Mouse (Mus musculus) myocyte (in vitro differentiated cells): ENCODE measurements at regions not wholly inside any gene's neighbourhood (a gene's known extent, or its start where the extent isn't known, plus 50 kb on each side); places are given as distances from the start of the nearest gene placed in this dataset.

Experiments
- H3K27me3 ChIP-seq: one replicate; pipeline ENCODE4 v1.6.1; 2011; ENCODE audit not compliant: control insufficient read depth, insufficient read depth, insufficient read length
- H3K36me3 ChIP-seq: one replicate; pipeline ENCODE4 v1.6.1; 2011; ENCODE audit not compliant: control insufficient read depth, insufficient read depth
- H3K4me2 ChIP-seq: one replicate; pipeline ENCODE4 v1.6.1; 2011; ENCODE audit warnings: low read depth, control low read depth
- H3K4me3 ChIP-seq: one replicate; pipeline ENCODE4 v1.5.1; 2011; ENCODE audit warnings: mild to moderate bottlenecking, control low read depth, moderate library complexity
- H3K79me2 ChIP-seq: one replicate; pipeline ENCODE4 v1.6.1; 2011; ENCODE audit not compliant: control insufficient read depth, insufficient read depth
- H3ac ChIP-seq: one replicate; pipeline ENCODE4 v1.6.1; 2011; ENCODE audit not compliant: control insufficient read depth, insufficient read length
- CEBPB ChIP-seq: IDR thresholded peaks from 2 replicates; pipeline ENCODE4 v1.6.1; 2011; ENCODE audit warnings: mild to moderate bottlenecking, moderate library complexity; ENCODE audit not compliant: poor library complexity, insufficient read depth, severe bottlenecking
- E2F4 ChIP-seq: IDR thresholded peaks from one replicate; pipeline ENCODE4 v1.6.1; 2011; ENCODE audit warnings: mild to moderate bottlenecking, control low read depth, moderate library complexity; ENCODE audit not compliant: insufficient read depth
- MAX ChIP-seq: IDR thresholded peaks from one replicate; pipeline ENCODE4 v1.6.1; 2011; ENCODE audit warnings: low read depth, mild to moderate bottlenecking, control low read depth
- MYOD1 ChIP-seq, 3 experiments: IDR thresholded peaks; one replicate each; pipeline ENCODE4 v1.6.1; 2011; ENCODE audit warnings: control low read depth in 2 of 3, low read depth in 2 of 3, mild to moderate bottlenecking in 2 of 3, moderate library complexity in 1 of 3; ENCODE audit not compliant: insufficient read length in 2 of 3, control insufficient read depth in 1 of 3
- MYOG ChIP-seq, 3 experiments: IDR thresholded peaks; one replicate each; pipeline ENCODE4 v1.6.1; 2011; ENCODE audit warnings: control low read depth in 2 of 3, low read depth in 2 of 3, mild to moderate bottlenecking in 2 of 3; ENCODE audit not compliant: insufficient read length in 2 of 3, control insufficient read depth in 1 of 3, insufficient read depth in 1 of 3
- POLR2A ChIP-seq: IDR thresholded peaks from one replicate; pipeline ENCODE4 v1.6.1; 2011; ENCODE audit warnings: low read depth, mild to moderate bottlenecking, control low read depth, moderate library complexity; ENCODE audit not compliant: insufficient read length
- POLR2AphosphoS2 ChIP-seq: IDR thresholded peaks from one replicate; pipeline ENCODE4 v1.6.1; 2011; ENCODE audit warnings: low read depth, control low read depth; ENCODE audit not compliant: insufficient read length
- REST ChIP-seq: IDR thresholded peaks from one replicate; pipeline ENCODE4 v1.6.1; 2011; ENCODE audit warnings: mild to moderate bottlenecking, control low read depth, moderate library complexity; ENCODE audit not compliant: insufficient read depth, insufficient read length
- SRF ChIP-seq: IDR thresholded peaks from one replicate; pipeline ENCODE4 v1.6.1; 2011; ENCODE audit warnings: low read depth; ENCODE audit not compliant: control insufficient read depth, insufficient read length
- TCF12 ChIP-seq: IDR thresholded peaks from one replicate; pipeline ENCODE4 v1.6.1; 2011; ENCODE audit warnings: mild to moderate bottlenecking, control low read depth; ENCODE audit not compliant: poor library complexity, insufficient read depth, severe bottlenecking
- TCF3 ChIP-seq: IDR thresholded peaks from one replicate; pipeline ENCODE4 v1.6.1; 2011; ENCODE audit warnings: low read depth, control low read depth; ENCODE audit not compliant: insufficient read length
- USF1 ChIP-seq: IDR thresholded peaks from one replicate; pipeline ENCODE4 v1.6.1; 2011; ENCODE audit warnings: low read depth, mild to moderate bottlenecking, control low read depth, moderate library complexity

GRCm38 (mm10) chr15:24161974-24162373 lies 1251.6 kb downstream of the Basp1 start:
- H3K36me3 ChIP-seq: no peaks in the 10 kb centered on the region
- TF ChIP-seq MYOD1 (IDR thresholded peaks at IDR 0.05; ENCODE audit: control insufficient read depth in 1 of 3, insufficient read length in 2 of 3, low read depth in 2 of 3): no peak
- no peak for TF ChIP-seq MAX
- no peak for TF ChIP-seq REST
- TF ChIP-seq POLR2A: no peak
- no peak for TF ChIP-seq E2F4
- TF ChIP-seq SRF: no peak
- H3K4me3 ChIP-seq: no peak overlapping the region
- no peak overlapping the region for H3ac ChIP-seq
- no peaks in the 10 kb centered on the region for H3K79me2 ChIP-seq
- no peaks in the 10 kb centered on the region for H3K27me3 ChIP-seq
- H3K4me2 ChIP-seq: no peak overlapping the region

- H3ac ChIP-seq: no peak overlapping the region
- no peaks in the 10 kb centered on the region for H3K27me3 ChIP-seq
- H3K36me3 ChIP-seq: no peaks in the 10 kb centered on the region
- TF ChIP-seq POLR2A: no peak
- TF ChIP-seq E2F4: no peak
- peak in 1 of 3 experiments; percentile 5 for TF ChIP-seq MYOG (IDR thresholded peaks at IDR 0.05; ENCODE audit: control insufficient read depth in 1 of 3, insufficient read depth in 1 of 3, insufficient read length in 2 of 3, low read depth in 2 of 3)
- TF ChIP-seq MAX: no peak
- TF ChIP-seq TCF12: no peak
- TF ChIP-seq TCF3: no peak
- no peaks in the 10 kb centered on the region for H3K79me2 ChIP-seq
- no peak overlapping the region for H3K4me2 ChIP-seq
- H3K4me3 ChIP-seq: no peak overlapping the region
These were observed 1255.7 kb downstream of the Basp1 start for GRCm38 (mm10) chr15:24157700-24158350.

- H3K4me2 ChIP-seq: no peak overlapping the region
- H3K4me3 ChIP-seq: no peak overlapping the region
- H3K27me3 ChIP-seq: no peaks in the 10 kb centered on the region
- H3K79me2 ChIP-seq: no peaks in the 10 kb centered on the region
- TF ChIP-seq TCF12 (no peak), USF1 (no peak), REST (no peak), MAX (no peak), E2F4 (no peak), POLR2A (no peak), TCF3 (no peak), SRF (no peak), MYOG (IDR thresholded peaks at IDR 0.05; ENCODE audit: control insufficient read depth in 1 of 3, insufficient read depth in 1 of 3, insufficient read length in 2 of 3, low read depth in 2 of 3) (no peak), CEBPB (no peak), POLR2AphosphoS2 (no peak), MYOD1 (IDR thresholded peaks at IDR 0.05; ENCODE audit: control insufficient read depth in 1 of 3, insufficient read length in 2 of 3, low read depth in 2 of 3) (no peak)
- no peaks in the 10 kb centered on the region for H3K36me3 ChIP-seq
- H3ac ChIP-seq: no peak overlapping the region
These were observed 1259.3 kb downstream of the Basp1 start for GRCm38 (mm10) chr15:24154291-24154690.

- Histone ChIP-seq H3K4me3 (no peak overlapping the region), H3K4me2 (no peak overlapping the region), H3ac (no peak overlapping the region), H3K79me2 (no peaks in the 10 kb centered on the region), H3K27me3 (no peaks in the 10 kb centered on the region), H3K36me3 (no peaks in the 10 kb centered on the region)
- TF ChIP-seq E2F4 (no peak), POLR2AphosphoS2 (no peak), CEBPB (no peak), REST (no peak), SRF (no peak), TCF12 (no peak), MYOD1 (IDR thresholded peaks at IDR 0.05; ENCODE audit: control insufficient read depth in 1 of 3, insufficient read length in 2 of 3, low read depth in 2 of 3) (no peak), USF1 (no peak)
These were observed 1289.3 kb downstream of the Basp1 start for GRCm38 (mm10) chr15:24124241-24124640.

- Histone ChIP-seq H3K4me3 (no peak overlapping the region), H3ac (no peak overlapping the region), H3K4me2 (no peak overlapping the region), H3K27me3 (no peaks in the 10 kb centered on the region), H3K36me3 (no peaks in the 10 kb centered on the region), H3K79me2 (no peaks in the 10 kb centered on the region)
- no peak for TF ChIP-seq E2F4
- no peak for TF ChIP-seq TCF3
- no peak for TF ChIP-seq MYOD1 (IDR thresholded peaks at IDR 0.05; ENCODE audit: control insufficient read depth in 1 of 3, insufficient read length in 2 of 3, low read depth in 2 of 3)
- TF ChIP-seq REST: no peak
- no peak for TF ChIP-seq MYOG (IDR thresholded peaks at IDR 0.05; ENCODE audit: control insufficient read depth in 1 of 3, insufficient read depth in 1 of 3, insufficient read length in 2 of 3, low read depth in 2 of 3)
- TF ChIP-seq SRF: no peak
- TF ChIP-seq POLR2AphosphoS2: no peak
- no peak for TF ChIP-seq TCF12
- TF ChIP-seq MAX: no peak
- TF ChIP-seq CEBPB: no peak
- no peak for TF ChIP-seq POLR2A
- no peak for TF ChIP-seq USF1
These were observed 1327.3 kb downstream of the Basp1 start for GRCm38 (mm10) chr15:24086267-24086666.
